Mouse (Mus musculus): ENCODE data around the gene Zan. TPM values are rescaled to one million over a fixed set of nuclear protein-coding genes. Genes with fewer than 3 reads are reported as not detected.

Zan gene
- polyA plus RNA-seq, 1 experiment, result not detected

DNA sequence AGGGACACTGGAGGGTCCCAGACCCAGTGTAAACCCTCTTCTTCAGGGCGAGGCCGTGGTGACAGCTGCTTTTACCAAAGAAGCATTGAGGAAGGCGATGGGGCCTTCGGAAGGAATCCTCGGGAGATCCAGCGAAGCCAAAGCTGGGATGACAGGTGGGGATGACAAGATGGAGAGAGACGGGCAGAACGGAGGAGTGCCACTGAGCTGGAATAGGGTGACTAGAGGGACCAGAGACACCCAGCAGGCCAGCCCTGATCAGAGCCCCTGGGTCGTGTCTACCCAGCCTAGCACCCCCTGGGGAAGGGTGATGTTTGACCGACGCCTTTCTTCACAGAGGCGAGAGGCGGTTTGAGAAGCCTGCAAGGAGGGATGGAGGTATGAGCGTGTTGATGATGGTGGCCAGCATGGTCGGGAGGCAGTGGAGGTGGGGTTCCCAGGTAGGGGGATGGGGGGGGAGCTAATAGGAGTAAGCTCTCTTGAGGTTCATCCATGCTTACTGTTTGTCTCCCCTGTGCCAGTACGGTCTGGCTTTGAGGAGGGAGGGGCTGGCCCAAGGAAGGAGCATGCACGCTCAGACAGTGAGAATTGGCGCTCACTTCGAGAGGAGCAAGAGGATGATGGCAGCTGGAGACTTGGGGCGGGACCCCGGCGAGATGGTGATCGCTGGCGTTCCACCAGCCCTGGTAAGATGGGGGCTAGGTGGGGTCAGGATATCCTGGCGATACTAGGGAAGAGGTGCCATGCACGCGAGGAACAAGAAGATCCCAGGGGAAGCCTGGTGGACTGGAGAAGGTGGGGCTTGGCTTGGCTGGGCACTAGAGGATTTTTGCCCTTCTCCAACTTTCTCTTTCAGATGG lies 43.1 kb upstream of the Zan start:
- Histone ChIP-seq H3K27ac (ENCODE audit: insufficient read depth, low read depth, low read length) (no peak overlapping the region), H3K4me3 (ENCODE audit: insufficient read depth, low read depth, low read length) (no peak overlapping the region), H3K4me1 (ENCODE audit: control insufficient read depth, insufficient read depth, low read length) (peaks cover 38% of the 10 kb centered on the region)
- TF ChIP-seq CTCF (IDR thresholded peaks at IDR 0.05; ENCODE audit: insufficient read depth, low read depth, low read length) (no peak), POLR2A (IDR thresholded peaks at IDR 0.05; ENCODE audit: insufficient read depth, low read depth, low read length) (no peak)
- 89% methylated on average over 27 of the region's 27 CpGs for WGBS

DNA sequence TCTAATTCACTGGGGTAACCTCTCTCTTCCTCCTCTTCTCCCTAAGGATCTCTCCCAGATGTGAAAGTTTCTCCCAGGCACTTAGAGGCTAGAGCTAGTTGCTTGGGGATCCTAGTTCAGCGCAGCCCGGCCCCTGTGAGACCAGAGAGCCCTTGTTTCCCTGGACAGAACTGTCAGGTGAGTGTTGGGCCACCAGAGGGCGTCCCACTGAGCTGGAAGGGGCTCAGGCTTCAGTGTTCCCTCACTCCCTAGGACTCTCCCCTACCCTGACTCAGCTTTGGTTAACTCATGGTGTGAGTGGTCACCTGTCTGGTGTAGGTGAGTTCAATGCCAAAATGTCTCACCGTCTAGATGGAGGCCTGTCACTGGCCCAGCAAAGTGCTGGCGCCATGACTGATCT lies 41.6 kb upstream of the Zan start, which contains the start of gene Gigyf1:
Gigyf1 (plus strand) TSS at position 113 of the 400 bp plus-strand sequence.
- H3K27ac ChIP-seq (ENCODE audit: insufficient read depth, low read depth, low read length), result no peak within 1 kb of the TSS
- H3K4me1 ChIP-seq (ENCODE audit: control insufficient read depth, insufficient read depth, low read length), result peaks cover 38% of the 10 kb centered on the region
- TF ChIP-seq CTCF (IDR thresholded peaks at IDR 0.05; ENCODE audit: insufficient read depth, low read depth, low read length) (peak; percentile 26; the same call in 1 of the 2 replicates), POLR2A (IDR thresholded peaks at IDR 0.05; ENCODE audit: insufficient read depth, low read depth, low read length) (no peak)
- WGBS, result 75% methylated on average over 5 of the region's 5 CpGs
- H3K4me3 ChIP-seq (ENCODE audit: insufficient read depth, low read depth, low read length), result no peak within 1 kb of the TSS

GRCm38 (mm10) chr5:137514811-137515210 lies 37.9 kb upstream of the Zan start:
- Histone ChIP-seq H3K4me3 (ENCODE audit: insufficient read depth, low read depth, low read length) (no peak overlapping the region), H3K4me1 (ENCODE audit: control insufficient read depth, insufficient read depth, low read length) (peaks cover 35% of the 10 kb centered on the region), H3K27ac (ENCODE audit: insufficient read depth, low read depth, low read length) (no peak overlapping the region)
- 82% methylated on average over 3 of the region's 3 CpGs for WGBS
- no peak for TF ChIP-seq CTCF (IDR thresholded peaks at IDR 0.05; ENCODE audit: insufficient read depth, low read depth, low read length)
- no peak for TF ChIP-seq POLR2A (IDR thresholded peaks at IDR 0.05; ENCODE audit: insufficient read depth, low read depth, low read length)

- TF ChIP-seq POLR2A (IDR thresholded peaks at IDR 0.05; ENCODE audit: insufficient read depth, low read depth, low read length) (no peak), CTCF (IDR thresholded peaks at IDR 0.05; ENCODE audit: insufficient read depth, low read depth, low read length) (no peak)
- Histone ChIP-seq H3K27ac (ENCODE audit: insufficient read depth, low read depth, low read length) (no peak overlapping the region), H3K4me1 (ENCODE audit: control insufficient read depth, insufficient read depth, low read length) (peaks cover 35% of the 10 kb centered on the region), H3K4me3 (ENCODE audit: insufficient read depth, low read depth, low read length) (no peak overlapping the region)
- 59% methylated on average over 12 of the region's 12 CpGs for WGBS
Measured at GRCm38 (mm10) chr5:137513951-137514721, 37.3 kb upstream of the Zan start.

DNA sequence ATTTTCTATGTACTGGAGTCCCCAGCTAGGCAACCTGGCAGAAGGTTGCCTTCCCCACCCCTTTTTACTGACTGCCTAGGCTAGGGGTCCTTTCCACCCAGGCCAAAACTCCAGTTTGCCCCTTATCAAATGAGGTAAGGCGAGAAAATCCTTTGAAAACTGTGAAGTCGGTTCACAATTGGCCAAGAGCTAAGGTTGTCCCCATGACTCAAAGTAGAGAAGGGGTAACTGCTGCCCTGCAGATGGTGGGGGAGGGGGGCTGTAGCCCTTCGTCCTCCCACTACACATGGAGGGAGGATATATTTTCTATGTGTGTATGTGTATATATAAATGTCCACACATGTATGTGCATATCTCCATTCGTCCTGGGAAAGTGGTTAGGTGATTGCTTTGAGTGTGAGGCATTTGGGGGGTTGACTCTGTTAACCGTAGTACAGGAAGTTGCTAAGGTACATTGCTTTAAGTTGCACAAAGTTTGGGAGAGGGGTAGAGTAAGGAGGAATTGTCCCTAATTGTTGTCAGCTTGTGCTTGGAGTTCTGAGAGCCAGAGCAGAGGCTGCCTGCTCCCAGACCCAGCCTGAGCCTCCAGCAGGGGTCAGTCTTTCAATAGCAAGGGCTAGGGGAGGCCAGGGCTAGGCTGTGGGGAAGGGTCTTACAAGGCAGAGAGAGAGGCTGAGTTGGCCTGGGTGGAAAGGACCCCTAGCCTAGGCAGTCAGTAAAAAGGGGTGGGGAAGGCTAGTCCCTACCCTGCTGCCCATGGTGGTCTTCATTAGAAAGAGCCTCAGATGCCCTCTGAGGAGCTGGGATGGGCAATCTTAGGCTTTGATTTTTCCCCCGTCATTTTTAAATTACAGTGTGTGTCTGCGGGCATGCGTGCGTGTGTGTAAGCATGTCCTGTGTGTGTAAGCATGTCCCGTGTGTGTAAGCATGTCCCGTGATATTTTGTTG lies 36.3 kb upstream of the Zan start:
- no peak overlapping the region for H3K4me3 ChIP-seq (ENCODE audit: insufficient read depth, low read depth, low read length)
- 55% methylated on average over 11 of the region's 11 CpGs for WGBS
- H3K4me1 ChIP-seq (ENCODE audit: control insufficient read depth, insufficient read depth, low read length), result peaks cover 35% of the 10 kb centered on the region
- TF ChIP-seq POLR2A (IDR thresholded peaks at IDR 0.05; ENCODE audit: insufficient read depth, low read depth, low read length) (no peak), CTCF (IDR thresholded peaks at IDR 0.05; ENCODE audit: insufficient read depth, low read depth, low read length) (0 out of 2 replicates have a peak, but pooled peaks have one; percentile 35)
- no peak overlapping the region for H3K27ac ChIP-seq (ENCODE audit: insufficient read depth, low read depth, low read length)

GRCm38 (mm10) chr5:137511706-137512105 lies 34.8 kb upstream of the Zan start:
- TF ChIP-seq CTCF (IDR thresholded peaks at IDR 0.05; ENCODE audit: insufficient read depth, low read depth, low read length), result no peak
- TF ChIP-seq POLR2A (IDR thresholded peaks at IDR 0.05; ENCODE audit: insufficient read depth, low read depth, low read length), result no peak
- H3K27ac ChIP-seq (ENCODE audit: insufficient read depth, low read depth, low read length), result no peak overlapping the region
- H3K4me3 ChIP-seq (ENCODE audit: insufficient read depth, low read depth, low read length), result peak overlapping the region; percentile 75; the same call in 1 of the 2 replicates
- peaks cover 34% of the 10 kb centered on the region for H3K4me1 ChIP-seq (ENCODE audit: control insufficient read depth, insufficient read depth, low read length)
- 24% methylated on average over 3 of the region's 3 CpGs for WGBS

DNA sequence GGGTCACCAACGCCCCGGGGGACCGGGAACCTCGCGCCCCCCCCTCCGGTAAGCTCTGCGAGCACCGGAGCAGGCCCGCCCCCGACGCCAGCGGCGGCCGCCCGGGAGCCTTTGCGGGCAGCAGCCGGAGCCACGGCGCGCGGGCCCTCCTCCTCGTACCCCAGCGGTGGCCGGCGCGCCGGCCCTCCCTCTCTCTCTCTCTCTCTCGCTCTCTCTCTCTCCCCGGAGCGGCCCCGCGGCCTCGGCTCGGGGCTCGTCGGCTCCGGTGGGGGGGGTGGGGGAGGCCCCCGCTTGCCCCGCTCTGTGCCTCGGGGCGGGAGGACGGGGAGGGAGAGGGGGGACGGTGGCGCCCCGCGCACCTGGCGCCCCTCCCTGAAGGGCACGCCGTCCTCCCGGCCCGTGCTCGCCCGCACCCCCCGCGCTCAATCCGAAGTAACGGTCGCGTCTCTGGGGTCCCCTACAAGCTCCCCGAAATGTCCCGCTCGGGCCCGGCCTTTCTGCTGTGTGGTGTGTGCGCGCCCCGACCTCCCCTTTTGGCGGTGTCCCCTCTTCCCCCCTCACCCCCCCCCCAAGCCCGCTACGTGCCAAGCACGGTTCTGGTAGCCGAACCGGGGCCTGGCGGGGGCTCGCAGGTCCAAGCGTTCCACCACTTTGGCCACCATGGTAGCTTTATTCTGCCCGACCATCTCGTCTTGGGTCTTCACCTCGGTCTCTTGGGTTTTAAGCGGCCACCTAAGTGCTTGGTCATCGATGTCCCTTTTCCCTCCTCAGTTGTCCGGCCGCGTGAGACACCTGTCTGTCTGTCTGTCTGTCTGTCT lies 33.9 kb upstream of the Zan start:
- Histone ChIP-seq H3K27ac (ENCODE audit: insufficient read depth, low read depth, low read length) (no peak overlapping the region), H3K4me3 (ENCODE audit: insufficient read depth, low read depth, low read length) (peak overlapping the region; percentile 75), H3K4me1 (ENCODE audit: control insufficient read depth, insufficient read depth, low read length) (peaks cover 30% of the 10 kb centered on the region)
- under 1% methylated on average over 66 of the region's 83 CpGs for WGBS
- TF ChIP-seq POLR2A (IDR thresholded peaks at IDR 0.05; ENCODE audit: insufficient read depth, low read depth, low read length) (no peak), CTCF (IDR thresholded peaks at IDR 0.05; ENCODE audit: insufficient read depth, low read depth, low read length) (no peak)
